Mouse (Mus musculus) cerebellum, adult (tissue): Measurements from ENCODE around the gene Il10ra.

Source experiments
- ATAC-seq: cut with Nextera tagmentation; 2 replicates; pipeline ENCODE4 v1.9.2; 2017; ENCODE audit warnings: mild to moderate bottlenecking, moderate library complexity, mixed read lengths; ENCODE audit not compliant: insufficient number of reproducible peaks, low FRiP score, low TSS enrichment

The Il10ra gene

GRCm38 (mm10) chr9:45268597-45269325 lies at the start of gene Il10ra:
TSS of gene Il10ra (minus strand) at chr9:45269149.
- peak; percentile 49; the same call in 1 of the 2 replicates for ATAC-seq

GRCm38 (mm10) chr9:45317635-45318034 lies 48.7 kb upstream of the Il10ra start:
- no peak for ATAC-seq

GRCm38 (mm10) chr9:45313913-45314312 lies 45.0 kb upstream of the Il10ra start:
- ATAC-seq: no peak

GRCm38 (mm10) chr9:45311858-45312257 lies 42.9 kb upstream of the Il10ra start:
- ATAC-seq: no peak

GRCm38 (mm10) chr9:45308521-45308920 lies 39.6 kb upstream of the Il10ra start:
- ATAC-seq: no peak

GRCm38 (mm10) chr9:45306746-45307410 lies 37.9 kb upstream of the Il10ra start:
- no peak for ATAC-seq

- ATAC-seq: no peak
These were observed 32.8 kb upstream of the Il10ra start for GRCm38 (mm10) chr9:45301771-45302170.

- peak; percentile 84 for ATAC-seq
These were observed 31.6 kb upstream of the Il10ra start for GRCm38 (mm10) chr9:45300422-45301104.

GRCm38 (mm10) chr9:45299231-45300006 lies 30.5 kb upstream of the Il10ra start:
- no peak for ATAC-seq

- no peak for ATAC-seq
These were observed 25.5 kb upstream of the Il10ra start for GRCm38 (mm10) chr9:45294210-45295011.

GRCm38 (mm10) chr9:45291481-45292168 lies 22.7 kb upstream of the Il10ra start:
- ATAC-seq: peak; percentile 78

- no peak for ATAC-seq
These were observed 13.5 kb upstream of the Il10ra start for GRCm38 (mm10) chr9:45282466-45282865.

- ATAC-seq: no peak
These were observed 11.9 kb upstream of the Il10ra start for GRCm38 (mm10) chr9:45280891-45281290.

GRCm38 (mm10) chr9:45280059-45280458 lies 11.1 kb upstream of the Il10ra start:
- no peak for ATAC-seq

GRCm38 (mm10) chr9:45274635-45275034 lies 5.7 kb upstream of the Il10ra start:
- ATAC-seq: no peak

GRCm38 (mm10) chr9:45274218-45274617 lies 5.3 kb upstream of the Il10ra start:
- ATAC-seq: no peak

- no peak for ATAC-seq
These were observed 3.3 kb upstream of the Il10ra start for GRCm38 (mm10) chr9:45272213-45272612.

- no peak for ATAC-seq
These were observed 870 bp downstream of the Il10ra start for GRCm38 (mm10) chr9:45268079-45268478.

- no peak for ATAC-seq
These were observed 1.9 kb downstream of the Il10ra start for GRCm38 (mm10) chr9:45267099-45267498.
